ENCODE assay signal across 9 mouse cellular contexts in genomic region chr1:45926393-45926763, GRCm38 (mm10). TPM values are rescaled to one million over a fixed set of nuclear protein-coding genes. Genes with fewer than 3 reads are reported as not detected.
DNase-seq lines count a peak whose midpoint lies in the region; ATAC-seq and TF ChIP-seq lines count a peak whose summit lies in the region.
"Had no signal": no experiment of that assay in that cellular context is flagged by ENCODE, and none has a peak within 500 bp of the region (broad histone marks: within the 10 kb centered on the region; RNA-seq: fewer than 3 reads in every experiment).

TSS of gene Slc40a1 (minus strand) at chr1:45926523.

- ATAC-seq in G1E (ENCODE audit: extremely low read depth, insufficient number of reproducible peaks, low FRiP score, poor library complexity, severe bottlenecking): peak; percentile 87
- 0 out of 2 replicates have a peak, but pooled peaks have one; percentile 2 for ATAC-seq in forebrain, embryonic 11.5 days (replicated peaks; ENCODE audit: low FRiP score)
- ATAC-seq in hindbrain, embryonic 13.5 days (ENCODE audit: low FRiP score): 0 out of 2 replicates have a peak, but pooled peaks have one; percentile 21

- peaks cover 35% of the 10 kb centered on the region for H3K4me1 ChIP-seq in G1E (ENCODE audit: insufficient read depth, low read depth, low read length)
- H3K4me1 ChIP-seq in forebrain, embryonic 11.5 days (replicated peaks; ENCODE audit: control insufficient read depth, insufficient read depth, low read length): 0 out of 2 replicates have a peak, but pooled peaks cover 2% of the 10 kb centered on the region
- peaks cover 9% of the 10 kb centered on the region for H3K4me1 ChIP-seq in hindbrain, embryonic 13.5 days (replicated peaks)
- peaks cover 15% of the 10 kb centered on the region for H3K4me1 ChIP-seq in megakaryocyte, embryonic 14.5 days

- H3K9me3 ChIP-seq in G1E (replicated peaks): no peaks in the 10 kb centered on the region
- no peaks in the 10 kb centered on the region for H3K9me3 ChIP-seq in forebrain, embryonic 11.5 days (ENCODE audit: control insufficient read depth, low read length)
- no peaks in the 10 kb centered on the region for H3K9me3 ChIP-seq in hindbrain, embryonic 13.5 days
- no peaks in the 10 kb centered on the region for H3K9me3 ChIP-seq in megakaryocyte, embryonic 14.5 days

- peak within 1 kb of the TSS; percentile 75 for H3K4me3 ChIP-seq in G1E (ENCODE audit: low read depth, low read length)
- peak within 1 kb of the TSS; percentile 48 for H3K4me3 ChIP-seq in forebrain, embryonic 11.5 days (ENCODE audit: low read depth, low read length)
- peak within 1 kb of the TSS; percentile 69 for H3K4me3 ChIP-seq in hindbrain, embryonic 13.5 days
- H3K4me3 ChIP-seq in megakaryocyte, embryonic 14.5 days (replicated peaks): peak within 1 kb of the TSS; percentile 94

- WGBS in forebrain, embryonic 11.5 days: 20% methylated on average over 9 of the region's 9 CpGs
- WGBS in hindbrain, embryonic 13.5 days: 23% methylated on average over 9 of the region's 9 CpGs

- H3K4me2 ChIP-seq in forebrain, embryonic 11.5 days (ENCODE audit: low read depth, low read length, severe bottlenecking): peak within 1 kb of the TSS; percentile 90
- H3K4me2 ChIP-seq in hindbrain, embryonic 13.5 days: peak within 1 kb of the TSS; percentile 68

- DNase-seq in frontal cortex, adult 2 months (ENCODE audit: extremely low spot score in 1 of 2, low spot score in 1 of 2): no peak
- DNase-seq in frontal cortex, postnatal 10 days (ENCODE audit: low spot score in 2 of 2): no peak
- DNase-seq in G1E (ENCODE audit: low spot score): peak; percentile 71
- DNase-seq in forebrain, embryonic 11.5 days (ENCODE audit: low spot score): no peak
- no peak for DNase-seq in retina, embryonic 14.5 days (ENCODE audit: low spot score)
- DNase-seq in cerebellum, postnatal 4 days (ENCODE audit: low spot score in 2 of 2): no peak

- H3K9ac ChIP-seq in forebrain, embryonic 11.5 days (ENCODE audit: low read length): peak within 1 kb of the TSS; percentile 51
- H3K9ac ChIP-seq in hindbrain, embryonic 13.5 days: peak within 1 kb of the TSS; percentile 69

- H3K27me3 ChIP-seq in G1E (ENCODE audit: insufficient read depth, low read length): no peaks in the 10 kb centered on the region
- H3K27me3 ChIP-seq in forebrain, embryonic 11.5 days (ENCODE audit: control insufficient read depth, insufficient read depth, low read length): peaks cover 9% of the 10 kb centered on the region
- peaks cover 27% of the 10 kb centered on the region for H3K27me3 ChIP-seq in hindbrain, embryonic 13.5 days
- peaks cover 33% of the 10 kb centered on the region for H3K27me3 ChIP-seq in megakaryocyte, embryonic 14.5 days (replicated peaks)
- H3K27me3 ChIP-seq: CH12.LX had no signal

- H3K36me3 ChIP-seq in G1E (replicated peaks): peaks cover 4% of the 10 kb centered on the region
- H3K36me3 ChIP-seq in forebrain, embryonic 11.5 days (ENCODE audit: control insufficient read depth, insufficient read depth, low read length): no peaks in the 10 kb centered on the region
- H3K36me3 ChIP-seq in hindbrain, embryonic 13.5 days: no peaks in the 10 kb centered on the region
- no peaks in the 10 kb centered on the region for H3K36me3 ChIP-seq in megakaryocyte, embryonic 14.5 days (replicated peaks; ENCODE audit: low read length)

- no peak for TF ChIP-seq CTCF in G1E (IDR thresholded peaks at IDR 0.05; ENCODE audit: low read depth, low read length)

- H3K27ac ChIP-seq in forebrain, embryonic 11.5 days (ENCODE audit: low read depth, low read length): no peak within 1 kb of the TSS
- no peak within 1 kb of the TSS for H3K27ac ChIP-seq in hindbrain, embryonic 13.5 days

RNA-seq across cellular contexts. Expression of gene Slc40a1, which starts in this region (rescaled TPM):
- 10.3 and 14.0 TPM in 2 replicates for polyA plus RNA-seq in frontal cortex, adult 2 months (2012; rRNA removed)
- 35.7 and 56.4 TPM in 2 replicates for total RNA-seq in G1E (2014; fragmentation: Nextera tagmentation)
- total RNA-seq in G1E (2017): 37.3 and 43.3 TPM in 2 replicates
- polyA plus RNA-seq in G1E (2012): 2.9 and 3.0 TPM in 2 replicates
- 13.8 and 19.7 TPM in 2 replicates for polyA plus RNA-seq in forebrain, embryonic 11.5 days (2014; fragmentation: Nextera tagmentation; extraction: Ambion mirVana)
- polyA plus RNA-seq in hindbrain, embryonic 13.5 days (2015; fragmentation: Nextera tagmentation; extraction: Ambion mirVana): 32.0 and 38.1 TPM in 2 replicates
- 1.1 and 1.5 TPM in 2 replicates for polyA plus RNA-seq in megakaryocyte, embryonic 14.5 days (2012; ENCODE audit: insufficient read depth, low replicate concordance)
- total RNA-seq: CH12.LX had no signal

Comparison
In these comparisons a context has a peak if more than half of its experiments do, and no peak if none do; other contexts are left out.
1. ATAC-seq: peak in every context shown above with its lines; median percentile 87 in G1E; 21 in hindbrain, embryonic 13.5 days; 2 in forebrain, embryonic 11.5 days.